Mouse (Mus musculus) ovary, adult 18-20 months (tissue): ENCODE data around the gene Znrf1.

Experiments used
- DNase-seq: peaks from one replicate; pipeline ENCODE4 v3.0.0; 2022; ENCODE audit warnings: low spot score, mixed read lengths

Znrf1 gene

GRCm38 (mm10) chr8:111597310-111597709 is 61.4 kb downstream of the Znrf1 start:
- DNase-seq, result peak; percentile 33

- no peak for DNase-seq
Measured at GRCm38 (mm10) chr8:111599707-111600444, 64.0 kb downstream of the Znrf1 start.

- DNase-seq, result no peak
Measured at GRCm38 (mm10) chr8:111602050-111602449, 66.2 kb downstream of the Znrf1 start.

GRCm38 (mm10) chr8:111604986-111605385 is 69.1 kb downstream of the Znrf1 start:
- no peak for DNase-seq

- no peak for DNase-seq
Measured at GRCm38 (mm10) chr8:111606961-111607360, 71.1 kb downstream of the Znrf1 start.

- DNase-seq, result no peak
Measured at GRCm38 (mm10) chr8:111607414-111607813, 71.5 kb downstream of the Znrf1 start.

GRCm38 (mm10) chr8:111613181-111613580 is 77.3 kb downstream of the Znrf1 start:
- DNase-seq, result no peak

GRCm38 (mm10) chr8:111614786-111615701 is 79.1 kb downstream of the Znrf1 start:
- DNase-seq, result no peak

GRCm38 (mm10) chr8:111617812-111618211 is 81.9 kb downstream of the Znrf1 start:
- DNase-seq, result no peak

GRCm38 (mm10) chr8:111618273-111618672 is 82.4 kb downstream of the Znrf1 start:
- DNase-seq, result no peak

GRCm38 (mm10) chr8:111619936-111620335 is 84.0 kb downstream of the Znrf1 start:
- DNase-seq, result peak; percentile 71

GRCm38 (mm10) chr8:111622104-111622503 is 86.2 kb downstream of the Znrf1 start:
- DNase-seq, result no peak

GRCm38 (mm10) chr8:111622553-111622952 is 86.7 kb downstream of the Znrf1 start:
- DNase-seq, result no peak

- DNase-seq, result peak; percentile 87
Measured at GRCm38 (mm10) chr8:111624081-111624852, 88.4 kb downstream of the Znrf1 start.

GRCm38 (mm10) chr8:111624853-111625221 is 88.9 kb downstream of the Znrf1 start:
- no peak for DNase-seq

- DNase-seq, result peak; percentile 38
Measured at GRCm38 (mm10) chr8:111625694-111626527, 90.0 kb downstream of the Znrf1 start.

GRCm38 (mm10) chr8:111626528-111626820 is 90.6 kb downstream of the Znrf1 start:
- DNase-seq, result no peak

- no peak for DNase-seq
Measured at GRCm38 (mm10) chr8:111626933-111627332, 91.0 kb downstream of the Znrf1 start.

- DNase-seq, result no peak
Measured at GRCm38 (mm10) chr8:111627923-111628322, 92.0 kb downstream of the Znrf1 start.

- DNase-seq, result no peak
Measured at GRCm38 (mm10) chr8:111628401-111628800, 92.5 kb downstream of the Znrf1 start.

- no peak for DNase-seq
Measured at GRCm38 (mm10) chr8:111628894-111629501, 93.1 kb downstream of the Znrf1 start.
